9 mouse cellular contexts compared by ENCODE assay signal in genomic region chr16:24205594-24205993, GRCm38 (mm10).
DNase-seq lines count a peak whose midpoint lies in the region.
"Had no signal": no experiment of that assay in that cellular context is flagged by ENCODE, and none has a peak within 500 bp of the region (broad histone marks: within the 10 kb centered on the region; RNA-seq: fewer than 3 reads in every experiment).

No protein-coding gene starts in this region.

- intact Hi-C loops in gastrocnemius, postnatal 14 days (cut with DNase I; ENCODE audit: low total_unique reads): no loop called here
- intact Hi-C loops in left cerebral cortex, postnatal 25 days (cut with DNase I): no loop called here

- peak; percentile 70 for DNase-seq in 3134 (ENCODE audit: extremely low read depth, insufficient read length, low spot score)
- peak; percentile 30 for DNase-seq in Muller cell, postnatal 12 days (ENCODE audit: inconsistent ontology term)
- DNase-seq in gastrocnemius, postnatal 14 days: peak; percentile 67
- DNase-seq in kidney, postnatal 25 days: peak; percentile 2 to 55
- DNase-seq in natural killer cell, adult 2 months (ENCODE audit: low spot score in 2 of 2): no peak
- DNase-seq in T-cell, adult 2 months (ENCODE audit: low spot score): no peak
- DNase-seq in left cerebral cortex, postnatal 25 days (ENCODE audit: low spot score in 2 of 2): no peak
- DNase-seq: heart, postnatal 36 days; right cerebral cortex, adult 18-20 months had no signal

Comparison
In these comparisons a context has a peak if more than half of its experiments do, and no peak if none do; other contexts are left out.
1. DNase-seq: peak in 3134 (single experiment), Muller cell, postnatal 12 days (single experiment), gastrocnemius, postnatal 14 days (single experiment) and kidney, postnatal 25 days (2 of 2); none in natural killer cell, adult 2 months (0 of 2), T-cell, adult 2 months (single experiment) and left cerebral cortex, postnatal 25 days (0 of 2).